Mouse (Mus musculus): ENCODE data around the gene Olfr573-ps1.

The Olfr573-ps1 gene

DNA sequence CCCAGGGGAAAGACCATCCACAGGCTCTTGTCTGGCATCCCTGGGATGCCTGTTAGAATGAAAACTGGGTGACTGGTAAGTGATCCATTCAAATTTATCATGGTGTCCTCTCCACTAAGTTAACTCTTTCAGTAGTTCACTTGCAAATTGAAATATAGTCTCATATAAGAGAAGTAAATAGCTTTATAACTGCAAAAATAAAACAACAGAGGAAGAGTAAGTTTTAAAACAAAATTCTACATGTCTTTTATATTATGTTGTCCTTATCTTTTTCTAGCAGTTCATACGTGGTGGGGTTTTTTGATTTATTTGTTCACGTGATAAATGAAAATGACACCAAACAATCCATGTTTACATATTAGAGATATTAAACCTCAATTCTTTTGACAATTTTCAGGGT lies at the start of gene Olfr573-ps1:
Gene Olfr573-ps1, minus strand, starts transcription at position 101 of the 400 bp plus-strand sequence.
- DNase-seq (ENCODE audit: extremely low read depth, low read depth, low spot score), result no peak

DNA sequence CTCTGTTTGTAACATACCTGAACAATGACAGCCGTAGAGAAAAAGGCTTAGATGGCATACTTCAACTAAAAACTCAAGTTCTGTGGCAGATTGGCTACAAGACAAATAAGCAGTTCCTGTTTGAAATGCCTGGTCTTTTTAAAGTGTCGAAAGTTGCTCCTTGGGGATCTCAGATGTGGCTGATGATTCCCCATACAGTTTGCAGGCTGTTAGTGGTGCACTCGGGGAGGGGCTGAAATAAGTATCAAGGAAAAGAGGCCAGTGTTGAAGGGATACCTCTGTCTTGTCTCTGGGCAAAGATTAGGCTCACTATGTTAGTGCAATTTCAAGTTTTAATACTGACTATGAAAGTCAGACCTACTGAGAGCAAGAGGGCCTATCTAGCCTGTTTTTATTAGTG lies 46.8 kb upstream of the Olfr573-ps1 start, which contains the start of gene Olfr578:
Gene Olfr578, minus strand, starts transcription at position 101 of the 400 bp plus-strand sequence.
- no peak for DNase-seq (ENCODE audit: extremely low read depth, low read depth, low spot score)

DNA sequence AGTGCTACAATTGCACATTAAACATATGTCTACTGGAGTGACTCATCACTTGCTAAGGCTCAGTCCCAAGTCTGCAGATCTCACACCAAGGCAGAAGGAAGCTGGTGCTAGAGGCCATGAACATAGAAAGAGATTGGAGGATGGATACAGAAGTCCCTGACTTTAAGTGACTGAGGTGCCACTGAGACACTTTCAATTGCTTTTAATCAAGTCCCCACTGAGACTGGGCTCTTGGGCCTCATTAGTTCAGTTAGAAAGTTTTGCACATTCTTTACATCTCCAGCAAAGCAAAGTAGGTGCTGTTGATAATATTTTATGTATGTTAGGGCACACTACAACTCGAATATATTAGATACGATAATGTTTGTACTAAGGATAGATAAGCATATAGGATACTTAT lies 33.5 kb upstream of the Olfr573-ps1 start, which contains the start of gene Olfr577:
Gene Olfr577, minus strand, starts transcription at position 101 of the 400 bp plus-strand sequence.
- no peak for DNase-seq (ENCODE audit: extremely low read depth, low read depth, low spot score)

DNA sequence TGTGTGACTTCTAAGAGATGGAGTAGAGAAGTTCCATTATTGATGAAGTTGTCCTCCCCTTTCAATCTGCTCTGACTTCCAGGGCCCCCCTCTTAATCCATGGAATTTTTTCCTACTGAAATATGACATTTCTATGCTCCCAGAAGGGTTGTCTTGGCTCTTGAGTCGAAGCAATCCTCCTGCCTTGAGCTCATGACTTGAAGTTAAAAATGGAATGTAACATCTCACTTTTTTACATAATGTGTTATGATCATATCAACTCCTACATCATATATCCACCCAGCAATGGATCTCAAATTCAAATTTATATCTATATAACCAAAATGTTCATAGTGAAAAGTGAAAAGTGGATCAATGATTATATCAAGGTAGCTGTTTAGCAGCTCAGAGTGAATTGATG lies 32.0 kb upstream of the Olfr573-ps1 start:
- DNase-seq (ENCODE audit: extremely low read depth, low read depth, low spot score), result no peak

DNA sequence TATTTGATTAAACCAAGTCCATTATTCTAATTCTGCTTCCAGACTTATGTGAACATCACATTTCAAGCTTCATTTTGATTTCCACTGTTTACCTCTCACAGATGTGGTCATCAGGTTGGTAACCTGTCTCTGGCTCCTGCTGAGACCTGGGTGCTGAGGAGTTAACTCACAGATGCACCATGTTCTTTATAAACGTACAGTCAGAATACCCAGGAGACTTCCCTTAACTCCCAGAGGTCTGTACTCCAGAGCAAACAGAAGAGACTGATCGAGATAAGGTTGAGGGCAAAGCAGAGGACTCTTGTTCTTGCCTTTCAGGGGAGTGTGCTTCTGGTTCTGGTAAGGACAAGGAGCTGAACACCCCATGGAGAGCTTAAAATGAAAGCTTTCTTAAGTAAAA lies 20.0 kb upstream of the Olfr573-ps1 start, which contains the start of gene Olfr576:
Gene Olfr576, plus strand, starts transcription at position 301 of the 400 bp plus-strand sequence.
- no peak for DNase-seq (ENCODE audit: extremely low read depth, low read depth, low spot score)

DNA sequence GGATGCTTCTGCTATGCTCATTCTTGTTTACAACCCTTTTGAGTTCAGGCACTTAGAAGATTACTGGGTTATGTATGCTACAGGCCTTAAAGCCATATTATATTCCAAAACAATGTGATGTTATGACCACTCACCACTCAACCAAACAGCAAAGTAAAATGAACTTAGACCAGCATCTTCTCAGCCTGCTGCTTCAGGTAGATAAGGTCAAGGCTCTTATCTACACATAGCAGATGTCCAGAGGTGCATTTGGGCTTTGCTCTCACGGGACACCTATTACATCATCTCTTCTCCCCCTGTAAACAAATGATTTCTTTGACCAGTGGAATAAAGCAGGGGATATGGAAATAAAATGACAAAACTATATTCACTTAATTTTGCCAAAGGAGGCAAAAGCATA lies 16.2 kb upstream of the Olfr573-ps1 start, which contains the start of gene Olfr575:
Gene Olfr575, minus strand, starts transcription at position 183 of the 400 bp plus-strand sequence.
- no peak for DNase-seq (ENCODE audit: extremely low read depth, low read depth, low spot score)

DNA sequence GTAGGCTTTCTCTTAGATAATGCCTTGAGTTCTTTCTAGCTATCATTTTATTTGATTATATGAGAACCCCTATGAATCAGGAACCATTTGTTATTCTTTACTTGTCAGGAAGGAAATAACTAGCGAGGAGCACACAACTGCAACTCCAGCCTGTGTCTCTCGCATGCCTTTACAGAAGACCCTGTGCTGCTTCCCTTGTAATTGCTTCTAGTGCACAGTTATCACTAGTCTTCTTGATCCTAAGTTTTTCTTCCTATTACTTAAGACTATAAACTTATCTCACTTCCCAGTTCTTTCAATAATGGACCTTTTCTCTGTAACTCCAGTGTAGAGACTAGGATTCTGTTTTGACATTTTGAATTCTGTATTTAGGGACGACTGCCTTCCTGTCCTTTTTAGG lies 15.8 kb upstream of the Olfr573-ps1 start:
- DNase-seq (ENCODE audit: extremely low read depth, low read depth, low spot score), result no peak

DNA sequence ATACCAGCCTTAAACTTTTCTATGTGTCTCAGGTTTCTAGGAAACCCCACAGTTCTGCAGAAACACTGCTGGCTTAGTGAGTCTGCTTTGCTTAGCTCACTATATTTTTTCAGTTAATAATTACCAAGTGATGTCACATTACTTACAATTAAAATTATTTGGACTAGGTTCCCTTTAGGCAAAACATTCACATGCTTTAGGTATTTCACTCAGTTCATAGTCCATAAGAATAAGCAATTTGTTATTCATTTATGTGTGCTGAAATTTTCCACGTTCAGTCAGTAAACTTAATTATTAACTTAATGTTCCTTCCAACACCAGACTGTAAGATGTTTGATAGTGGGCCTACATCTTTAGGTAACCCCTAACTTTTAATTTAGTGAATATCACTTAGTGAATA lies 8.4 kb upstream of the Olfr573-ps1 start:
- DNase-seq (ENCODE audit: extremely low read depth, low read depth, low spot score), result no peak

DNA sequence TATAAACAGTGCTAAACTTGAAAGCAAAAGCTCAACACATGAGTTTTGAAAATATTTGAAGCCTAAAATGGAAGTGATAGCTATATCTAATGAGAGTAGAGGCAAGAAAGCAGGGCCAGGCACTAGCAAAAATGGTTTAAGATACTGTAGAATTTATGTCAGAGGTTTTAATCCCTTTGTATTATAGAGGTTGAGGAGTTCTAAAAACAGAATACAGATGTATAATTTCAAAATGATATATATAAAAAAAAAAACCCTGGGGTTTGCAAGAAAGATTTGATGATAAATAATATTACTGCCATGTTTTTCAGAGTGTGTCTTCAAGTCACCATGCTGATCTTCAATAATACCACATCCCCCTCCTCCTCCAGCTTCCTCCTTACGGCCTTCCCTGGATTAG lies 5.8 kb upstream of the Olfr573-ps1 start, which contains the start of gene Olfr574:
Gene Olfr574, plus strand, starts transcription at position 301 of the 400 bp plus-strand sequence.
- no peak for DNase-seq (ENCODE audit: extremely low read depth, low read depth, low spot score)

DNA sequence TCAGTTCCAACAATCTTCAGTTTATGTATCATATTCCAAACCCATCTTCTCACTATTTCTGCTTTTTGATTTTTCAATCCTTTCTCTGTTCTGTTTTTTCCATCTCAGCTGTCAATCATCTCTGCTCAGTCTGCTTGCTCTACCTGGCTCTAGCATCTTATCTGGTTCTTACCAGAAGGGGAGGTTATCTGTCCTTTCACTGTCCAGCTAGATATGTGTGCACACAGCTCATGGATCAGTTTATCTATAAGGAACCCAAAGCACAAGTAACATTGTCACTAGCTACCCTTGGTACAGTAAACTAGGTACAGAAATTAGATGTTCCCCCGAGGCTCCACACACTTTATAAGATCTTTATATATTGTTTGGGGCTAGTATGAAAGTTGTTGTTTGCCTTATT lies 1.0 kb upstream of the Olfr573-ps1 start:
- DNase-seq (ENCODE audit: extremely low read depth, low read depth, low spot score), result no peak

DNA sequence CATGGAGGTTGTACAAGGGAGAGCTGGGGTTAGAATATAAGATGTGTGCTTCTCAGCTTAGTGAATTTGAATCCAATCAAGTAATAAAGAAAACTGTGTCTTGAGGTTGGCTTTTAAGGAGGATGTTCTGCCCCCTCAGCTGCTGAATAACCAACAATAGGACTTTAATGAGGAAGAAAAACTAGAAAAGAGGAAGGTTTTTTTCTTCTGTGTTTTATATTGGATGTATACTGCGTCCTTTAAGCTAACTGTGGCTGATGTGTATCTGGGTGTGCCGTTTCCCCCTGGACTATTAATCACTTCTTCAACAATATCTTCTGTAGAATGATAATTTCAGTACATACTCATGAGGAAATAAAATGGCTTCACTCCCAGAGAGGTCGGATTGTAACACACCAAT lies 15.3 kb downstream of the Olfr573-ps1 start:
- no peak for DNase-seq (ENCODE audit: extremely low read depth, low read depth, low spot score)

DNA sequence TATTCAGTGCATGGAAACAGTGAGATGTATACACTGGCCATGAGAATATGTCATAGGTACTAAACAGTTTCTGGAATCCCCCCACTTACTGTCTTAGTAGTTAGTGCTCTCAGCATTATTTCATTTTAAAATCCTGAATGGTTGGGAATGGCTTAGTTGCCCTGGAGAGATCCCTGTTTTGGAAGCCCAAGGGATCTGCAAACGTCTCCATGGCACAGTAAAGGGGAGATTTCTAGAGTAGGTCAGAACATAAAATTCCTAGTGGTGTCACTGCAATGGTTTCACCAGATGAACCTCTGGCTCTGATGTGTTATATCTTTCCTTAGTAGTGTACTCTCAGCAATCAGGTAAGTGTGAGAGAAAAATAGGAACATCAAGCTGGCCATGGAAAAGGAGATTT lies 18.3 kb downstream of the Olfr573-ps1 start, which contains the start of gene Olfr572:
Gene Olfr572, plus strand, starts transcription at position 301 of the 400 bp plus-strand sequence.
- DNase-seq (ENCODE audit: extremely low read depth, low read depth, low spot score), result no peak

DNA sequence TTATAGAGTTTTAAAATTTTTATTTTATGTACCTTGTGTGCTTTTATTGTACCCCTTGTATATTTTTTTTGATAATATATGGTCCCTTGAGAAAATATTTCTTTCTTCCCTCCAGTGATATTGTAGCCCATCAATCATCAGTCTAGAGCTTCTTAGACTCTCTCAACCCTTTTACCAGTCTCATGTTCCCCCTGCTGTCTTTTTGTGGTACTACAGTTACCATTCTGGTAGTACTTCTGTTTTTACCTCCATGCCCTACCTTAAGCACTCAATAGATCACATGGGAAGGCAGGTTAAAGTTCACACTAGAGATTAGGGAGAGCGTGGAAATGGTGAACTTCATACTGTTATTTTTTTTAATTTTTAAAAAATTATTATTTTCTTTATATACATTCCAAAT lies 22.7 kb downstream of the Olfr573-ps1 start:
- DNase-seq (ENCODE audit: extremely low read depth, low read depth, low spot score), result no peak

DNA sequence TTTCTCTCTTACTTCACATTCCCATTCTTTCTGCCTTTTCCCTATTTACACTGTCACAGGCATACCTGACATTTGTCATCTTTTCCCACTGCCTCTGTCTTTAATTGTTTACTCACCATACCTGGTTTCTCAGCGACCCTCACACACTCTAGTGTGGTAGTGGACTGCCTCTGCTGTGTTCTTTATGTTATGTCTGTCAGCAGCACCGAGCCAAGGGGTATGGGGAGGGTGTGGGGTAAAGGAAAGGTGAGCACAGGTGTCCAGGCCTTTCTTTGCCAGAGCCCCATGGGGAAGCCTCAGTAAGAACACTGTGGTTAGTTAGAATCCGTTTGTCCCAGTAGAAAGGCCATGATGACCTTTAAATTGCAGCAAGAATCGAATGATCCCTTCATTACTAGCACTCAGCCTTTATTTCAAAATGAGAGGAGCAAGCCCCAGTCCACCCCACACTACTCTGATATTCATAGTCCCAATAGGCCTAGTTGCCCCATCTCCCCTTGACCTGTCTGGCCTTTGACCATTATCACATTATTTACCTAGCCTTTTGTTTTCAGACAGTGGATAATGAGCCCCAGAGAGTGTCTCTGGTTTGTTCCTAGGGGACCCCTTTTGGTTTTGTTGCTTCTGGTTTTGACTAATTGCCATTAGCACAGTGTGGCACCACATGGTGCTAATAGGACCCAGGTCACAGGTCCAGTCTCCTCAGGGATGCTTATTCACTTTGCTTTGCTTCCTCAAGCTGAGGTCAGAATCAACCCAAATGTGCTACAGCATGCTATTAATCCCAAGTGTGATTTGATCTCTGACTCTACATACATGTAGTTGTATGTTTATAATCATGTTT lies 25.1 kb downstream of the Olfr573-ps1 start, which contains the start of gene Olfr571:
Gene Olfr571, minus strand, starts transcription at position 505 of the 844 bp plus-strand sequence.
- DNase-seq (ENCODE audit: extremely low read depth, low read depth, low spot score), result no peak

DNA sequence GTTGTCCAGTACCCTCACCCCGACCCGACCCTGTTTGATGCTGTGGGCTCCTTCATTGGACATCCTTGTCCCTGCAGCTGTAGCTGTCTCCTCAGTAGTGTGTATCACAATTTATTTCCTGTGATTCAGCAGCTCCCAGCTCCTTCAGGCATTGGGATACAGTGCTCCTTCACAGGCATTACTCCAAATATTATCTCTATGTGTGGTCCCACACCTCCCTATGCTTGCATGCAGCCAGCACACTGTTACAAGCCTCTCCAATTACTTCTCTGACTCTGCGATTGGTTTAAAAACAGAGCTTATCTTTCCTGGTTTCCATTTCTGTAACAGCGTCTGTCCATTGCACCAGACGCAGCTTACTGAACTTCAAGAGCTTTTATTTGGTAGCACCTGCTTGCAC lies 26.0 kb downstream of the Olfr573-ps1 start:
- DNase-seq (ENCODE audit: extremely low read depth, low read depth, low spot score), result no peak

DNA sequence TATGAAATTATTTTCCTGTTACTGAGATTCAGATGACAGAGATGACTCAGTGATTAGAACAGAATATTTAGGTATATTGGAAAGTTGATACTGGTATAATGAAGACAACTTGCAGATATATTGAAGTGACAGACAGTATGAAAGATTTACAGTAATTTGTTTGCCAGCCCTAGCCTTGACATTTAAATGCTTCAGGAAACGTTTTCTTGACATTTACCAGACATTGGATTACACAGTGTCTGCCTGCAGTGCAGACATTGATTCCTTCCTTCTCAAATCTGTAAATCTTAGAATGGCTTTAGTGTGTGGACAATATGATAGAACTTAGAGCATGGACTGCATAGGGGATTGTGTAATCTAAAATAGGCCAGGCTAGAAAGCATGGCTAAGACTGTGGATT lies 27.1 kb downstream of the Olfr573-ps1 start:
- DNase-seq (ENCODE audit: extremely low read depth, low read depth, low spot score), result no peak
